Mouse (Mus musculus) R1 (cell line): ENCODE measurements around the gene Chkb.

Experiments
- DNase-seq: peaks from one replicate; pipeline ENCODE4 v3.0.0-alpha.2; 2018; ENCODE audit warnings: low read depth, low spot score

Gene Chkb

DNA sequence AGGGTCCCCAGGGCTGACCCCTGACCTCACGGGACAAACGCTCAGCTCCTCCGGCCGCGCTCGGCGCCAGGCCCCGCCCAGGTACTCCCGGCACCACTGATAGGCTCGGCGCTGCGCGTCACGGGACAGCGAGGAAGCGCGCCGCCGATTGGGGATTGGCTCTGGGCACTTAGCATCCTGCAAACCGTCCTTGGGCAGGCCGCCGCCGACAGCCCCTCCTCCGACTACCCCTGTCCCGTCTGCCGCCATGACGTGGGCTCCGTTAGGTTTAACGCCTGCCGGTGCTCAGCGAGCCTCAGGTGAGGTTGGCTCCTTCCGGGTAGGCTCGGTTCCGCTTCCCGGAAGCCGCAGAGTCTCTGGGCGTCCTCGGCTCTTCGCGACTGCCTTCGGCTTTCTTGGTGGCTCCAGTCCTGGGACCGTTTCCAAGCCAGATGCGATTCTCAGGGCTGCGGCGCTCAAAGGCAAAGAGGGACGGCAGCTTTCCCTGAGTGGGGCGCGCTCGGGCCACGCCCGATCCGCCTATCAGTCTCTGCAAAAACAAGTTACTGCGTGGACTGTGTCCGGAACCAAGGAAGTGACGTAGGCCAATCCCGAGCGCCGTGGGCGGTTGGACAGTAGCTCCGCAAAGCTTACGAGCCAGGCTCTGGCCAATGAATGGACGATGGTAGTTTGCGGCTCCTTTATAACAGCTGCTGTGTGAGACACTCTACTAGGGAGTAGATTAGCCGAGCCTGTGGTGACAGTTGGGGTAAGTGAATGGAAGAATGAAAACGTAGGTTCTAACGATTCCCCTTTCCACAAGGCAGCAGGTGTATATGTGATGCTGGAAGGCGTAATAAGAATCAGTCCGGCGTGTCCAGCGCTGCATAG is at the start of gene Chkb, which contains the start of the genes C730034F03Rik and Gm44502:
Chkb (minus strand) TSS at position 557 of the 870 bp plus-strand sequence.
C730034F03Rik (plus strand) TSS at position 238 of the 870 bp plus-strand sequence.
Gm44502 (minus strand) TSS at position 345 of the 870 bp plus-strand sequence.
- DNase-seq = peak; percentile 93

DNA sequence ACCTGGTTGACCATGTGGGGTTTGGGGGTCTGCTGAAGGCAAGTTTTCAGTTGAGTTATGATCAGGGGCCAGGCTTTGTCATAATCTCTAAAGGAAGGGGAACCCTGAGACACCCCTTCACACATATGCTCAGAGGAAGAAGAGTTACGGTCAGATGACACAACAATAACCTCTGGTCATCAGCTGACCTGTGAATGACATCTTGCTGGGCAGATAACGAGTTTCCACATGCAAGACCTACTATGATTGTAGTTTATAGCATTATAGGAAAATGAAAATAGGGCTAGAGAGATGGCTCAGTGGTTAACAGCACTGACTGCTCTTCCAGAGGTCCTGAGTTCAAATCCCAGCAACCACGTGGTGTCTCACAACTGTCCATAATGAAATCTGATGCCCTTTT is 48.9 kb upstream of the Chkb start:
- DNase-seq = no peak

- peak; percentile 88 for DNase-seq
Measured at GRCm38 (mm10) chr15:89477806-89478205, 48.1 kb upstream of the Chkb start.

DNA sequence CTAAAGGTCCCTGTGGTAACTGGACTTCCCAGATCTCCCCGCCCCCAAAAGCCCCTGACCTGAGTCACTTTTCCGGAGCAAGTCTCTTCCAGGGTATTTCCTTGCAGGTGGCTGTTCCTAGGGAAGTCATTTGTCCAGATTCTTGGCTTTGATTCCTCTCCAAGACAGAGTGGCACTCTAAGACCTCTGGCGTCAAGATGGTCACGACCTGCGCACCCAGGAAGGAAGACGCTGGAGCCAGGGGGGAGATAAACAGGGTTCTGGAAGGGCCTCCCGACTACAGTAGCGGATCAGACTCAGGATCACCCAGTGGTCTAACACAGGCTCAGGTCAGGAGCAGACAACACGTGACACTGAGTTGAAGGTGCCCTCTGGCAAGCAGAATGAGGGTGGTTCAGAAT is 47.4 kb upstream of the Chkb start, which contains the start of gene Arsa:
Arsa (minus strand) TSS at position 335 of the 401 bp plus-strand sequence.
- no peak for DNase-seq

- no peak for DNase-seq
Measured at GRCm38 (mm10) chr15:89476475-89476815, 46.7 kb upstream of the Chkb start.

GRCm38 (mm10) chr15:89475611-89476474 is 46.1 kb upstream of the Chkb start:
- DNase-seq = peak; percentile 95

DNA sequence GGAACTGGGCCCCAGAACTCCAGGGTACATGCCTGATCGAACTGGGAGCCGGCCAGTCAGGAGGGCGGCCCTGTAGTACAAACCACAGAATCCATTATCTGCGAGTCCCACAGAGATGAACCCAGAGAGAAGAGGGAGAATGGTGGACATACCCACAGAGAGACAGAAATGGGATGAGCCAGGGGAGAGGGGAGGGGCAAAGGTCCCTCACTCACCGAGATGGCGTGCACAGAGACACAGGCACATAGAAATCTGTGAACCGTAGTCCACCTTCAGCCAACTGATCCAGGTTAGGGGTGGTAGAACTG is 45.5 kb upstream of the Chkb start:
- no peak for DNase-seq

GRCm38 (mm10) chr15:89474596-89475292 is 45.0 kb upstream of the Chkb start:
- DNase-seq = no peak

DNA sequence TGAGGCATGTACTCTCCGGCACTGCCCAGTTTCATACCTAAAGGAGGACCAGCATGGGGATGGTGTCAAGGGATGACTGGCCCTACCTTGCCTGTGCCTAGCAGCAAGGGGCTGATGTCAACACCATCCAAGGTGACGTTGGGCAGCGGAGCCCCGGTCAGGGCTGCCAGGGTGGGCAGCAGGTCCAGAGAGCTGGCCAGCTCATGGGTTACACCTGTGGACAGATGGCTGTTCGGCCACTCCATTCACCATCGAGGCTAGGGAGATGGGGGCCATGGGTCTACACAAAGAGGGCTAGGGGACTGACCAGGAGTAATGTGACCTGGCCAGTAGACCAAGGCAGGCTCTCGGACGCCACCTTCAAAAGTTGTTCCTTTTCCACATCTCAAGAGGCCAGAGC is 44.2 kb upstream of the Chkb start:
- DNase-seq = no peak

- no peak for DNase-seq
Measured at GRCm38 (mm10) chr15:89473370-89473769, 43.7 kb upstream of the Chkb start.

DNA sequence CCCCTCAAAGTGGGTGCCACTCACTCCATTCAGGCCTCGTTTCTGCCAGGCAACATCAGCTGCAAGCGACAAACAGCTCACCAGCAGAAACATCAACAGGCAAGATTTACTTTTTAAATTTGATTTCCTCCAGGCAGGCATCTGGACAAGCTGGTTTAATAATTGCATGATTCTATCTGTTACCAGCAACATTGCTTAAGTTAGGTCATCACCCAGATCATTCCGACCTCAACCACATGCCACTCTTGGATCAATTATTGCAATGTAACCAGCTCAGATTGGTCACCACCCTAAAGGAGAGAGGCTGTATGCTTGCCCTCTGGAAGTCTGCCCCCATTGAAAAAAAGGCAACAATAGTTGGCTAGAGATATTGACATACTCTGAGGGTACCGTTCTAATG is 41.8 kb upstream of the Chkb start:
- no peak for DNase-seq

DNA sequence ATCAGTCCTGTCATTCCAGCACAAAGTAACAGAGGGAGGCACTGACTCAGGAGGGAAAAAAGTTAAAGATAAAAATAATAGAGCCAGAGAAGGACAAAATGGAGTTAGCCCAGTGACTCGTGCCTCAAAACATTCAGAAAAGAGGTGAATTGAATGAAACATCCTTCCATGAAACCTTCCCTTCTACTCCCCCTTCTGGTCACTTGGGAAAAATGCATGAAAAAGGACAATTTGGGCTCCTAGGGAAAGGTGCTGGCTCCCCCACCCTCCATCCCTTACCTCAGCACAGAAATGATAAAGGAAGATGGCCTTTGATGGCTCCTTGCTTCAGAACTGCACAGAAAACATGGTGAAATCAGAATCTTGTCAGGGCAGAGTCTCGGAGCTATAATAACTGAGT is 38.9 kb upstream of the Chkb start:
- DNase-seq = peak; percentile 75

GRCm38 (mm10) chr15:89465052-89465451 is 35.3 kb upstream of the Chkb start:
- peak; percentile 76 for DNase-seq

- peak; percentile 47 for DNase-seq
Measured at GRCm38 (mm10) chr15:89463334-89464235, 33.9 kb upstream of the Chkb start.

DNA sequence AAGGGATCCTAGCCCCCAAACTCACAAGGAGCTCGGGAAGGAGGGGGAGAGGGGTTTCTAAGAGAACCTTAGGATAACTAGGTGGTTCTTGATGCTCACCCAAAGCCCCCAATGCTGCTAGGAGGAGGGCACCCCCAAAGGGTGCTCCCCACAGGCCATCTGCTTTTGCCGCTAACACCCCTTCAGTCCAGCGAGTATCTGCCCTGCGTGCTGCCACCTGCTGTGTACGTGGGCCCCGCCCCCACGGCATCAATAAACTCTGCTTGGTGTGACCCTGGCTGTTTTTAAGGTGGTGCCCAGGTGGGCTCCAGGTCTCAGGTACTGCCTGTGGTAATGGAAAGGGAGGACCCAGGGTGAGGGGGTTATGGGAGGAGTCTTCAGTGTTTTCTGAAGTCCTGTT is 32.5 kb upstream of the Chkb start:
- no peak for DNase-seq

DNA sequence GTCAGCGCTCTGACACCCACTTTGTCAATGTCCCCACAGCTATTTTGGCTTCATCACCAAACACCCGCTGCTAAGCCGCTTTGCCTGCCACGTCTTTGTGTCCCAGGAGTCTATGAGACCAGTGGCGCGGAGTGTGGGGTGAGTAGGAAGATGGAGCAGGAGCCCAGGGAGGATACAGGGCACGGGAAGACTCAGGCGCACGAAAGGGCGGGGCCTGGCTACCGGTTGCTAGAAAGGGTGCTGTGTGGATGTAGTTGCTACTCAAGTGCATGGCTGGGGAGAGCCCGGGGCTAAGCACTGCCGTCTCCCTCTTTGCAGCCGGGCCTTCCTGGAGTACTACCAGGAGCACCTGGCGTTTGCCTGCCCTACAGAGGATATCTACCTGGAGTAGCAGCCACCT is 31.6 kb upstream of the Chkb start:
- no peak for DNase-seq

DNA sequence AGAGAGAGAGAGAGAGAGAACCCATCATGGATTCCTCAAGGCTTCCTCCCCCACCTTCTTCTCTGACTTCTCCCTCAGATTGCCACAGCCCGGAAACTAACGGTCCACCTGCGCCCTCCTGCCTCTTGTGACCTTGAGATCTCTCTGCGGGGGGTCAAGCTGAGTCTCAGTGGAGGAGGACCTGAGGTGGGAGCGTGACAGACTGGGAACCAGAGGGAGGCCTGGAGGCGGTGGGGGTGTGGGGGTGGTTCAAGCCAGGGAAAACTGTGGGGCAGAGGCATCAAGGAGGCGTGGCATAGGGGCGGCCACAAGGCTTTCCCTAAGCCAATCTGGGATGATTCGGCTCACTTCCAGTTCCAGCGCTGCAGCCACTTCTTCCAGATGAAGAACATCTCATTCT is 30.6 kb upstream of the Chkb start:
- peak; percentile 57 for DNase-seq

- no peak for DNase-seq
Measured at GRCm38 (mm10) chr15:89459821-89460220, 30.1 kb upstream of the Chkb start.

DNA sequence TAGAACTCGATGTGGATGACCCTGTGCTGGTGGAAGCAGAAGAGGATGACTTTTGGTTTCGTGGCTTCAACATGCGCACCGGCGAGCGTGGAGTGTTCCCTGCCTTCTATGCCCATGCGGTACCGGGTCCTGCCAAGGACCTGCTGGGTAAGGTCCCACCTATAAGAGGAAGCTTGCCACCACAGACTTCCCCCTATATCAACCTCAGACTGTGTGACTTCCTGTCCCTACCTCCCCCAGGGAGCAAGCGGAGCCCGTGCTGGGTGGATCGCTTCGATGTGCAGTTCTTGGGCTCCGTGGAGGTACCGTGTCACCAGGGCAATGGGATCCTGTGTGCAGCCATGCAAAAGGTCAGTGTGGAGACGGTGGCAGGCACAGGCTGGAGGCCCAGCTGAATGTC is 29.2 kb upstream of the Chkb start:
- DNase-seq = no peak

DNA sequence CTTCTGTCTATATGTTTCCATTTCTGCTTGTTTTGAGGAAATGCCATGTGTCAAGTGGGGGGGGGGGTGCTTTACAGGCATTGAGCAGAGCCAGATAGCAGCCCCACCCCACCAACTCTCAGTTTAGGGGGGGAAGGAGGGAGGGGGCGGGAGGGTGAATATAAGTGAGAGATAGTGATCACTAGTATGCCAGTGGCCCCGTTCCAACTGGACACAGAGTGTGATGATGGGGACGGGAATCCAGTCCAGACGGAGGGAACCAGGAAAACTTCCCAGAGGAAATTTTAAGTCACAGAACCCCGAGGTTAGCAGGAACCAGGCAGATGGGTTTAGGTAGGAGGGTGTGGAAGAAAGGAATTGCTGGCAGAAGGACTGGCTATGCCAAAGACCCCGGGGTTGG is 25.9 kb upstream of the Chkb start:
- no peak for DNase-seq

DNA sequence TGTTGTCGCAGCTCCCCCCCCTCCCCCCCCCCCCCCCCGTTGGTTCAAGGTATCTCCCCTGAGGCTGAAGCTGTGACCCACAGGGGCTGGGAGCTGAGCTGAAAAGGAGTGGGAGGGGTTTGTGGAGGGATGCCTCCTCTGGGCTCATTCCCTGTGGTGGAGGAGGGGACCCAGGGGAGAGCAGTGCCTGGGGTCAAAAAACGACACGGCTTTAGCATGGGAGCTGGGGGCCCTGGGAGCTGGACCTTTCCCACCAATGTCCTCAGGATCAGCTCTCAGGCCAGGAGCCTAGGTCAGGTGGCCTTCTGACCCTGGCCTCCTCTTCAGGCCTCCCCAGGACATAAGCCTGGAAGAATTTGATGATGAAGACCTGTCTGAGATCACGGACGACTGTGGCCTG is 25.1 kb upstream of the Chkb start:
- no peak for DNase-seq
